Mouse (Mus musculus): ENCODE results near the gene Orm3.

Gene Orm3

DNA sequence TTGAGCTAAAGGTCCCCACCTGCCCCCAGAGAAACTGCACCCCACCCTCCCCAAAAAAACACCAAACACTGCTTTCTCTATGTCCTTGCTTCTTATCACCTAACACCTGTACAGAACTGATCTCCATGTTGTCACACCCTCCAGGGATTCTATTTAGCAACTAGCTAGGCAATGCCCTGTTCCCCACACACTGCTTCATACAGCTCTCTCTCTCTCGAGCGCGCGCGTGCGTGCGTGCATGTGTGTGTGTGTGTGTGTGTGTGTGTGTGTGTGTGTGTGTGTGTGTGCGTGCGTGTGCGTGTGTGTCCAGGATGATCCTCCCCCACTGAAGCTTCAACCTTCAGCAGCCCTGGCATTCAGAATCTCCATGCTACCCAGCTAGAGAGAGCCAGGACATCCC, 46.1 kb downstream of the Orm3 start:
- DNase-seq (ENCODE audit: low read depth, low spot score) = no peak

- no peak for DNase-seq (ENCODE audit: low read depth, low spot score)
These were observed 46.6 kb downstream of the Orm3 start for GRCm38 (mm10) chr4:63402558-63402957.

DNA sequence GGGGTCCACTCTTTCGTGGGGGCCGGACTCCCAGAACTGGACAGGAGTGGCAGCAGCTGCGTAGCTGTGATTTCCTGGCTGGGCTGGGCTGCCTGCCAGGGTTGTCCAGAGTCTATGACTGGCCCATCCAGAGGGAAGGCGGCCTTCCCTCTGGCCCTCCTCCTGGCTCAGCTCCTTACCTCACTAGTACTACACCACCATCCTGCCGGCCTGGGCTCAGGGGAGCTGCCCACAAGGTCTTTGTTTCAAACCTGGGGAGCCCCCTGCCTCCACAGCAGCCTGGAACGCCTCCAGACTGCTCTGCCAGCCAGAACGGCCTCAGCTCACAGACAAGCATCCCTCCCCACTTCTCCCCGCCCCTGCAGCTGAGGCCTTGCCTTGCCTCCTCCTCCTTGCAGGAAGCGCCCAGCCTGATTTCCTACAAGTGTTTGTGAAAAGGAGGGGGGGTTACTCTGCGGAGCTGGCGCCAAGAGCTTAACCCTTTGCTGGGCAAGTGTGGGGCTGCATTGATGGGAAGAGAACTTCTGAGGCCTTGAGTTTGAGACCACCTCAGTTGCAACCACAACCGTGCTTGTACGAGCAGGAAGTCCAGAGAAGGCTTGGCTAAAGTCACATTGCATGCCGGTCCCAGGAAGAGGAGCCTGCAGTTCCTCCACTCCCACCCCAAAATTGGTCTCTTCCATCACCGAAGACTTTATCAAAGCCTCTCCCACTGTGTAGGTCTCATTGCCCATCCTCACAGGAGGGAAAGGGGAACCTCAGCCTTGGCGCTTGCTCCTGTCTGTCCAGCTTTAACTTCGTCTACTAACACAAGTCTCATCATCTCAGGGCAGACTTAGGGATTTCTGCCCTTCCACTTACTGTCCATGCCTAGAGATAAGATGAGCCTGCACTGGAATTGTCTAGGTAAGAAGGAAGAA, 47.3 kb downstream of the Orm3 start, which contains the start of gene Akna:
Akna (minus strand) TSS at position 315 of the 920 bp plus-strand sequence.
- DNase-seq (ENCODE audit: low read depth, low spot score) = peak; percentile 69

- DNase-seq (ENCODE audit: low read depth, low spot score) = no peak
These were observed 48.2 kb downstream of the Orm3 start for GRCm38 (mm10) chr4:63404205-63404604.

- DNase-seq (ENCODE audit: low read depth, low spot score) = no peak
These were observed 49.1 kb downstream of the Orm3 start for GRCm38 (mm10) chr4:63405051-63405450.

GRCm38 (mm10) chr4:63405683-63406082, 49.7 kb downstream of the Orm3 start:
- no peak for DNase-seq (ENCODE audit: low read depth, low spot score)

- peak; percentile 17 for DNase-seq (ENCODE audit: low read depth, low spot score)
These were observed 52.3 kb downstream of the Orm3 start for GRCm38 (mm10) chr4:63408247-63408646.

- peak; percentile 58 for DNase-seq (ENCODE audit: low read depth, low spot score)
These were observed 52.7 kb downstream of the Orm3 start for GRCm38 (mm10) chr4:63408649-63409048.

All from brain, adult 2 months (tissue).